Mouse (Mus musculus) heart, adult 11 months (tissue): ENCODE data around the gene Serbp1.

Source experiments
- DNase-seq: peaks from one replicate; pipeline ENCODE4 v3.0.0; 2022

Serbp1 gene

GRCm38 (mm10) chr6:67302471-67302870 is 64.5 kb downstream of the Serbp1 start:
- DNase-seq, result no peak

- DNase-seq, result no peak
Measured at GRCm38 (mm10) chr6:67303210-67303609, 65.2 kb downstream of the Serbp1 start.

GRCm38 (mm10) chr6:67308994-67309393 is 71.0 kb downstream of the Serbp1 start:
- DNase-seq, result peak; percentile 81

- DNase-seq, result no peak
Measured at GRCm38 (mm10) chr6:67309752-67310151, 71.8 kb downstream of the Serbp1 start.

- no peak for DNase-seq
Measured at GRCm38 (mm10) chr6:67314697-67315096, 76.7 kb downstream of the Serbp1 start.

- no peak for DNase-seq
Measured at GRCm38 (mm10) chr6:67317068-67317467, 79.1 kb downstream of the Serbp1 start.

- DNase-seq, result no peak
Measured at GRCm38 (mm10) chr6:67317827-67318338, 79.9 kb downstream of the Serbp1 start.

GRCm38 (mm10) chr6:67318451-67318850 is 80.5 kb downstream of the Serbp1 start:
- peak; percentile 91 for DNase-seq

GRCm38 (mm10) chr6:67323788-67324187 is 85.8 kb downstream of the Serbp1 start:
- no peak for DNase-seq

GRCm38 (mm10) chr6:67337943-67338342 is 100.0 kb downstream of the Serbp1 start:
- no peak for DNase-seq

- peak; percentile 31 for DNase-seq
Measured at GRCm38 (mm10) chr6:67339494-67339893, 101.5 kb downstream of the Serbp1 start.
